Mouse (Mus musculus): ENCODE data around the gene Zfp748. TPM values are rescaled to one million over a fixed set of nuclear protein-coding genes. Genes with fewer than 3 reads are reported as not detected.

The Zfp748 gene
- 2.3 and 2.7 TPM in 2 replicates for polyA plus RNA-seq (2012; rRNA removed)

DNA sequence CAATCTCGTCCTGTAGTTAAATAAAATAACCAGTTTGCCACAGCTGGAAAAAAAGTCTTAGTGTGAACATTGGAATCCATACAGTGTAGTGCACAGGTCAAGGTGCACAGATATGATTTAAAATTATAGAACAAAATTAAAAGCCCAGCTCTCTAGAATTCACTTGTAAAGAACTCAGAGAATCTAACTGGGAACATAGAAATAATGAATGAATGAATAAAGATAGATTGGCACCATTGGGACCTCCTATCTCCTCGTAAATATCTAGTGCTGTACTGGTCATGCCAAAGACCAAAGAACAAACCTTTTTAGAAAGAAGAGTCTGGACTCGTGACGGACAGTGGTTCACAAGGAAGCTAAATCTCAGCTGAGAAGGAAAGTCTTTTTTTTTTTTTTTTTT lies at the start of gene Zfp748:
Gene Zfp748 (minus strand): TSS at position 101 of the 400 bp plus-strand sequence.

DNA sequence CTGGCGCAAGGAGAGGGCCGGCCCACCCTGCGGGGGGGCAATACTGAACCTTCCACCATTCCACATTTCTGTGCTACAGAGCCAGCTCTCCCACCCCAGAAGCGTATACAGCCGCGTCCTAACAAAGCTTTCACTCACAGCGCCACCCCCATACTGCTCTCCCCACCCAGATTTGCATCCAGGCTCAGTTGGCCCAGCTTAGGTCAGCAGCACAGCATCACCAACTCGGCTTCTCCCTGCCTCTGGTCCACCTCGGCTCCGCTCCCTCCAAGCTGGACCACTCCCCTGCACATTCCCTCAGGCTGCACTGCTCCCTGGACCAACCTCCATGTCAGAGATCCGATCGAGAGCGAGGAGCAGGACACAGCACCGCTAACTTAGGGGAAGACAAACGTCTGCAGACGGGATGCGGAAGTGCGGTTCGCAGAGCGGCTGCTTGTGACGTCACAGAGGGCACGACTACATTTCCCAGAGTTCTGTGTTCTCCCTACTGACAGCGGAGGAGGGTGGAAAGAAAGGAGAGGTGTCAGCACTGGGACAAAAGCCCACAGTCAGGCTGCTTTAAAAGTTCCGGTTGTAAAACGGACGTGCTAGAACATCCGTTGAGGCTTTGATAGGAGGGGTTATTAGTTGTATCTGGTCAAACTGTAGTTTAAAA lies 27.7 kb downstream of the Zfp748 start, which contains the start of the genes Gm26965 and Zfp87:
Gene Gm26965 (minus strand): TSS at position 399 of the 658 bp plus-strand sequence.
Gene Zfp87 (minus strand): TSS at position 425 of the 658 bp plus-strand sequence.

DNA sequence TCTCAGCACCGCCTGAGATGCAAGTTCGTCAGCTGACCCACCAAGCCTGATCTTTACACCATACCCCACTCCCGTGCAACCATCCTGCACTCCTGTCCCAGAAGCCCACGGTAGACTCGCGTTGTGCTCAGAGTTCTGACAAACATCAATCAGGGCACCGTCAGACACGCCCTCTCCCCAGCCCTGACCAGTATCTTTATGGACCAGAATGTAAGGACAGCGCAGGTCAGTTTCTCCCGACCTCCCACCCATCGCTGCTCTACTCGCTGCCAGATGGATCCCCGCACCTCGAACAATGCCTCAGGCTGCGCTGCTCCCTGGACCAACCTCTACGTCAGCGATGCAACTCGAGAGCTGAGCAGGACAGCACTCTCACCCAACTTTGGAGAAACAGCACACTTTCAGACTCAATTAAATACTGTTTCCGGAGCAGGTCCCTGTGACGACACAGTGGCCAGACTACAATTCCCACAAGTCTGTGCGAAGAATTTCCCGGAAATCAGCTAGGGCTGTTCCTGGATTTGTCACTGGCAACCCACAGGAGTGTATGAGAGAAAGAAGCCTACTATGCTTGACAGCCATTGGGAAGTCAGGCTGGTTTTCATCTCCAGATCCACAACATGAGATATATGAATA lies 53.4 kb downstream of the Zfp748 start, which contains the start of gene Zfp58:
Gene Zfp58 (minus strand): TSS at position 472 of the 636 bp plus-strand sequence.

Other genes with a start within 250 kb of the Zfp748 start
- 0.97 and 1.0 TPM in 2 replicates for gene Zfp457, start 247.3 kb downstream of the Zfp748 start, polyA plus RNA-seq (2012; rRNA removed)
- 0.31 TPM in 2 replicates for gene Zfp595, start 221.3 kb downstream of the Zfp748 start, polyA plus RNA-seq (2012; rRNA removed)
- gene Gm28044, start 193.3 kb downstream of the Zfp748 start, polyA plus RNA-seq (2012; rRNA removed), result not detected in 2 replicates
- gene Zfp953, start 193.2 kb downstream of the Zfp748 start, polyA plus RNA-seq (2012; rRNA removed), result 0.09 and 0.12 TPM in 2 replicates
- gene Gm28041, start 178.1 kb downstream of the Zfp748 start, polyA plus RNA-seq (2012; rRNA removed), result not detected in 2 replicates
- 0.06 and 0.15 TPM in 2 replicates for gene Zfp456, start 178.0 kb downstream of the Zfp748 start, polyA plus RNA-seq (2012; rRNA removed)
- gene Zfp429, start 154.0 kb downstream of the Zfp748 start, polyA plus RNA-seq (2012; rRNA removed), result 0.62 and 1.6 TPM in 2 replicates
- gene Zfp459, start 132.4 kb downstream of the Zfp748 start, polyA plus RNA-seq (2012; rRNA removed), result 0.19 and 0.37 TPM in 2 replicates
- 0.35 and 0.38 TPM in 2 replicates for gene Zfp874a, start 102.2 kb downstream of the Zfp748 start, polyA plus RNA-seq (2012; rRNA removed)
- gene Zfp874b, start 69.6 kb downstream of the Zfp748 start, polyA plus RNA-seq (2012; rRNA removed), result 0.61 and 1.3 TPM in 2 replicates
- 0.43 and 0.49 TPM in 2 replicates for gene Zfp58, start 53.3 kb downstream of the Zfp748 start, polyA plus RNA-seq (2012; rRNA removed)
- not detected in 2 replicates for gene Gm26965, start 27.7 kb downstream of the Zfp748 start, polyA plus RNA-seq (2012; rRNA removed)
- gene Zfp87, start 27.7 kb downstream of the Zfp748 start, polyA plus RNA-seq (2012; rRNA removed), result 11.0 and 11.9 TPM in 2 replicates
- gene Zfp729b, start 55.9 kb upstream of the Zfp748 start, polyA plus RNA-seq (2012; rRNA removed), result 0.19 TPM in 2 replicates
- gene Gm49345, start 83.9 kb upstream of the Zfp748 start, polyA plus RNA-seq (2012; rRNA removed), result not detected in 2 replicates
- gene Zfp729a, start 84.0 kb upstream of the Zfp748 start, polyA plus RNA-seq (2012; rRNA removed), result 0.28 and 0.42 TPM in 2 replicates
- 2.5 and 2.8 TPM in 2 replicates for gene Zfp738, start 133.2 kb upstream of the Zfp748 start, polyA plus RNA-seq (2012; rRNA removed)
- 0.26 and 0.46 TPM in 2 replicates for gene Zfp65, start 175.3 kb upstream of the Zfp748 start, polyA plus RNA-seq (2012; rRNA removed)
- 0.06 and 0.27 TPM in 2 replicates for gene Zfp85, start 201.4 kb upstream of the Zfp748 start, polyA plus RNA-seq (2012; rRNA removed)
- gene Zfp493, start 225.9 kb upstream of the Zfp748 start, polyA plus RNA-seq (2012; rRNA removed), result 0.69 and 0.96 TPM in 2 replicates